Mouse (Mus musculus) stomach, embryonic 15.5 days (tissue): ENCODE measurements at regions not wholly inside any gene's neighbourhood (a gene's known extent, or its start where the extent isn't known, plus 50 kb on each side); places are given as distances from the start of the nearest gene placed in this dataset.
"Not testable (repeated sequence)": the region's sequence is repeated elsewhere in the genome, so short reads cannot be mapped to it uniquely, and the experiment has no call there.

Experiments
- ATAC-seq: fragments of 200-750 bp; cut with Nextera tagmentation; 2 replicates; pipeline ENCODE4 v1.8.0; 2017; ENCODE audit warnings: low read depth, moderate number of reproducible peaks, moderate TSS enrichment; ENCODE audit not compliant: insufficient read depth, low FRiP score
- H3K27ac ChIP-seq: fragments of 300-500 bp; sonication (generic); 2 replicates; pipeline ENCODE4 v1.5.1; 2015; ENCODE audit warnings: mild to moderate bottlenecking, inconsistent platforms
- H3K27me3 ChIP-seq: fragments of 300-500 bp; sonication (generic); replicated peaks from 2 replicates; pipeline ENCODE4 v1.6.1; 2015; ENCODE audit warnings: inconsistent platforms
- H3K36me3 ChIP-seq: fragments of 300-500 bp; sonication (generic); 2 replicates; pipeline ENCODE4 v1.6.1; 2015; ENCODE audit warnings: inconsistent platforms
- H3K4me1 ChIP-seq: fragments of 300-500 bp; sonication (generic); 2 replicates; pipeline ENCODE4 v1.6.1; 2015; ENCODE audit warnings: inconsistent platforms
- H3K4me2 ChIP-seq: fragments of 300-500 bp; sonication (generic); 2 replicates; pipeline ENCODE4 v1.6.1; 2015; ENCODE audit warnings: mild to moderate bottlenecking, inconsistent platforms
- H3K4me3 ChIP-seq: fragments of 300-500 bp; sonication (generic); replicated peaks from 2 replicates; pipeline ENCODE4 v1.5.1; 2015; ENCODE audit warnings: inconsistent platforms
- H3K9ac ChIP-seq: fragments of 300-500 bp; sonication (generic); 2 replicates; pipeline ENCODE4 v1.6.1; 2015; ENCODE audit warnings: inconsistent platforms
- H3K9me3 ChIP-seq: fragments of 300-500 bp; sonication (generic); 2 replicates; pipeline ENCODE4 v1.6.1; 2016; ENCODE audit warnings: inconsistent platforms
- WGBS: fragments of 180-500 bp; shearing (Covaris S2); methylation state at CpG from one replicate; pipeline ENCODE4 v1.1.7; 2015; 5-methylcytosine and 5-hydroxymethylcytosine counted together

- Histone ChIP-seq H3K9ac (no peak overlapping the region), H3K4me3 (no peak overlapping the region), H3K4me1 (no peaks in the 10 kb centered on the region), H3K9me3 (no peaks in the 10 kb centered on the region), H3K27ac (no peak overlapping the region), H3K4me2 (no peak overlapping the region), H3K27me3 (no peaks in the 10 kb centered on the region), H3K36me3 (no peaks in the 10 kb centered on the region)
- no peak for ATAC-seq
- 62% methylated on average over 3 of the region's 3 CpGs for WGBS
Observed at GRCm38 (mm10) chr1:143307379-143307778, 333.1 kb upstream of the B3galt2 start.

DNA sequence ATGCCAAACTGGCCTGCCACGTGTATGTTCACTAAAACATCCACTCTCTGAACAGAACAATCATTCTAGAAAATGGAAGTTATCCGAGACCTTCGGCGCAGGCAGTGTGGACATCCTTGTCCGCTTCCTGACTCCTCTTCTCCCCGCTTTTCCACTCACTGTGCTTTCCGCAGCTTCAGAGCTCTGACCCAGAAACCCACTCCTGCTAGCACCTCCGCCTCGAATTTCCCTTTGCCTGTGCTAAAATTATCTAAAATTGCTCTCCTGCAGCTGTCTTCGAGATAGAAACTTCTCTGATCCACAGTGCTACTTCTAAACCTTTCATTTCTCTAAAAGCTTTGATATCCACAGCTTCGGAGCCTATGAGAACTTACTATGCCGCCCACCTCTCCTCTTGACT is 322.1 kb upstream of the B3galt2 start:
- WGBS: 88% methylated on average over 12 of the region's 12 CpGs
- no peak overlapping the region for H3K4me2 ChIP-seq
- H3K27me3 ChIP-seq: no peaks in the 10 kb centered on the region
- ATAC-seq: no peak
- no peak overlapping the region for H3K27ac ChIP-seq
- no peak overlapping the region for H3K4me3 ChIP-seq
- H3K36me3 ChIP-seq: no peaks in the 10 kb centered on the region
- no peak overlapping the region for H3K9ac ChIP-seq
- H3K4me1 ChIP-seq: no peaks in the 10 kb centered on the region
- H3K9me3 ChIP-seq: no peaks in the 10 kb centered on the region

- WGBS: 85% methylated on average over 7 of the region's 7 CpGs
- Histone ChIP-seq H3K27me3 (no peaks in the 10 kb centered on the region), H3K9ac (no peak overlapping the region), H3K36me3 (no peaks in the 10 kb centered on the region), H3K4me2 (no peak overlapping the region), H3K27ac (no peak overlapping the region), H3K4me1 (no peaks in the 10 kb centered on the region), H3K4me3 (no peak overlapping the region), H3K9me3 (no peaks in the 10 kb centered on the region)
- no peak for ATAC-seq
Observed at GRCm38 (mm10) chr1:143319568-143319967, 320.9 kb upstream of the B3galt2 start.

- no peaks in the 10 kb centered on the region for H3K9me3 ChIP-seq
- no peak overlapping the region for H3K4me3 ChIP-seq
- no peak for ATAC-seq
- no peak overlapping the region for H3K27ac ChIP-seq
- no peaks in the 10 kb centered on the region for H3K36me3 ChIP-seq
- H3K9ac ChIP-seq: no peak overlapping the region
- no peaks in the 10 kb centered on the region for H3K27me3 ChIP-seq
- WGBS: 56% methylated on average over 1 of the region's 1 CpGs
- no peak overlapping the region for H3K4me2 ChIP-seq
- H3K4me1 ChIP-seq: no peaks in the 10 kb centered on the region
Observed at GRCm38 (mm10) chr1:143351388-143351787, 289.1 kb upstream of the B3galt2 start.

- H3K9me3 ChIP-seq, H3K27ac ChIP-seq, H3K9ac ChIP-seq, H3K27me3 ChIP-seq, H3K36me3 ChIP-seq, H3K4me2 ChIP-seq, H3K4me3 ChIP-seq, H3K4me1 ChIP-seq, ATAC-seq: not testable (repeated sequence)
Observed at GRCm38 (mm10) chr1:143360256-143360655, 280.2 kb upstream of the B3galt2 start.

GRCm38 (mm10) chr1:143391851-143392250 is 248.6 kb upstream of the B3galt2 start:
- Histone ChIP-seq H3K36me3 (no peaks in the 10 kb centered on the region), H3K27me3 (no peaks in the 10 kb centered on the region), H3K4me1 (no peaks in the 10 kb centered on the region), H3K27ac (no peak overlapping the region), H3K9me3 (no peaks in the 10 kb centered on the region), H3K4me3 (no peak overlapping the region), H3K9ac (no peak overlapping the region), H3K4me2 (no peak overlapping the region)
- 75% methylated on average over 4 of the region's 4 CpGs for WGBS
- ATAC-seq: no peak
